Mouse (Mus musculus) forebrain, embryonic 15.5 days (tissue): ENCODE data around the gene Gm21319. TPM values are rescaled to one million over a fixed set of nuclear protein-coding genes. Genes with fewer than 3 reads are reported as not detected.
"Not testable (repeated sequence)": the region's sequence is repeated elsewhere in the genome, so short reads cannot be mapped to it uniquely, and the experiment has no call there.

Experiments
- ATAC-seq: fragments of 200-750 bp; cut with Nextera tagmentation; replicated peaks from 2 replicates; pipeline ENCODE4 v1.8.0; 2017; ENCODE audit warnings: mild to moderate bottlenecking, moderate TSS enrichment, moderate library complexity
- H3K27ac ChIP-seq: fragments of 300-500 bp; sonication (generic); replicated peaks from 2 replicates; pipeline ENCODE4 v1.5.1; 2015; ENCODE audit warnings: mild to moderate bottlenecking, inconsistent platforms
- H3K27me3 ChIP-seq: fragments of 300-500 bp; sonication (generic); 2 replicates; pipeline ENCODE4 v1.6.1; 2015; ENCODE audit warnings: inconsistent platforms
- H3K36me3 ChIP-seq: fragments of 300-500 bp; sonication (generic); 2 replicates; pipeline ENCODE4 v1.6.1; 2015; ENCODE audit warnings: mild to moderate bottlenecking, inconsistent platforms
- H3K4me1 ChIP-seq: fragments of 300-500 bp; sonication (generic); 2 replicates; pipeline ENCODE4 v1.6.1; 2015; ENCODE audit warnings: inconsistent platforms
- H3K4me2 ChIP-seq: fragments of 300-500 bp; sonication (generic); replicated peaks from 2 replicates; pipeline ENCODE4 v1.6.1; 2015; ENCODE audit warnings: mild to moderate bottlenecking, inconsistent platforms
- H3K4me3 ChIP-seq: fragments of 300-500 bp; sonication (generic); 2 replicates; pipeline ENCODE4 v1.5.1; 2015; ENCODE audit warnings: mild to moderate bottlenecking, inconsistent platforms
- H3K9ac ChIP-seq: fragments of 300-500 bp; sonication (generic); replicated peaks from 2 replicates; pipeline ENCODE4 v1.6.1; 2015; ENCODE audit warnings: mild to moderate bottlenecking, inconsistent platforms
- H3K9me3 ChIP-seq: fragments of 300-500 bp; sonication (generic); 2 replicates; pipeline ENCODE4 v1.6.1; 2016; ENCODE audit warnings: inconsistent platforms
- WGBS: fragments of 180-500 bp; shearing (Covaris S2); methylation state at CpG from one replicate; pipeline ENCODE4 v1.1.7; 2015; ENCODE audit warnings: mixed read lengths; 5-methylcytosine and 5-hydroxymethylcytosine counted together
- polyA plus RNA-seq: library from polyadenylated mRNA; unstranded; fragments of >200 nt; fragmentation: Nextera tagmentation; extraction: Ambion mirVana; gene quantifications from 2 replicates; pipeline ENCODE4 v1.2.1, GENCODE M21; 2015

Gene Gm21319
- not detected in 2 replicates for polyA plus RNA-seq

DNA sequence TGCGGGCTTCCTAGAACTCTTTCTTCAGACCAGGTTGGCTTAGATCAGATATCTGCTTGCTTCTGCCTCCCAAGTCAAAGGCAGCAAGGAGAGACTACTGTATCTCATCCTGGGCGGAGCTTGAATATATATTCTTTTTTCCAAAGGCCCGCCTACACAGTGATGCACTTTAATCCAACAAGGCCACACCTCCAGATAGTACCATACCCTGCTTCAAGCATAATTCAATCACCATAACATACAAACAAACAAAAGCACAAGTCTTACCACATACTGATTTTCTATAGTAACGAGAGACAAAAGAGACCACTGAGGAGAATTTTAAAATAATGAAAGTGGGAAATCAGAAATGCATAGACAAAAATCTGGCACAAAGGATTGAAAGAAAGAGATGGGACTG lies at the start of gene Gm21319:
TSS of gene Gm21319 (minus strand) at position 101 of the 400 bp plus-strand sequence.
- ATAC-seq = not testable (repeated sequence)

DNA sequence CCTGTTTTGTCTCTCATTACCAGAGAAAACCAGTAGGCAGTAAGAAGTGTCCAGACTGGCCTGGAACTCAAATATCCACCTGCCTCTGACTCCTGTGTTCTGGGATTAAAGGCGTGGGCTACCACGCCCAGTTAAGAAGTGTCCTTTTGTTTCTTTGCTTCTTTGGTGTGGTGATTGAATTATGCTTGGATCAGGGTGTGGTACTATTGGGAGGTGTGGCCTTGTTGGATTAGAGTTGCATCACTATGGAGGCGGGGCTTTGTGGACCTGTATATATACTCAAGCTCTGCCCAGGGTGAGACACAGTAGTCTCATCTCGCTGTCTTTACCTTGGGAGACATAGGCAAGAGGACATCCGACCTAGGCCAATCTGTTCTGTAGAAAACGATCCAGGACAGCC lies 40.7 kb upstream of the Gm21319 start, which contains the start of gene BB287469:
TSS of gene BB287469 (plus strand) at position 301 of the 400 bp plus-strand sequence.
- not testable (repeated sequence) for H3K4me3 ChIP-seq, H3K4me2 ChIP-seq, H3K4me1 ChIP-seq, H3K36me3 ChIP-seq, H3K27ac ChIP-seq, ATAC-seq, H3K9me3 ChIP-seq, H3K27me3 ChIP-seq, H3K9ac ChIP-seq
- 96% methylated on average over 5 of the region's 6 CpGs for WGBS

More for the DNA sequence above, at the start of gene Gm21319:
- not testable (repeated sequence) for H3K27ac ChIP-seq, H3K4me2 ChIP-seq, H3K4me3 ChIP-seq, H3K4me1 ChIP-seq, H3K9ac ChIP-seq, H3K27me3 ChIP-seq, H3K9me3 ChIP-seq, H3K36me3 ChIP-seq
- 93% methylated on average over 4 of the region's 4 CpGs for WGBS

DNA sequence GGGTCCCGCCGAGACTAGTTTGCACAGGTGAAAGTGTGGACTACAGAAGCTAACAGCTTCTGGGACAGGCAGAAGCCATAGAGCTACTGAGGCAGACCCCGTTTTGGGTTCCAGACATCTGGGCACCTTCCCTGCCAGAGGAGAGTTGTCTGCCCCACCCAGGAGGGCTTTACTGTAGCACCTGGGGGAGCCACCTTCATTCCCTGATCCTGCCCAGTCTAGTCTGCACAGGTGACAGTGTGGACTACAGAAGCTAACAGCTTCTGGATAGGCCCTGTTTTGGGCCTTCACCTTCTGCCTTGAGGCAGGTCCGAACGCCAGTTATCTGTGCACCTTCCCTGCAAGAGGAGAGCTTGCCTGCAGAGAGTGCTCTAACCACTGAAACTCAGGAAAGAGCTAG lies 22.4 kb upstream of the Gm21319 start:
- H3K9ac ChIP-seq, H3K4me2 ChIP-seq, H3K4me3 ChIP-seq, H3K4me1 ChIP-seq, H3K27ac ChIP-seq, H3K27me3 ChIP-seq, H3K36me3 ChIP-seq, ATAC-seq, H3K9me3 ChIP-seq: not testable (repeated sequence)
- 89% methylated on average over 5 of the region's 5 CpGs for WGBS

DNA sequence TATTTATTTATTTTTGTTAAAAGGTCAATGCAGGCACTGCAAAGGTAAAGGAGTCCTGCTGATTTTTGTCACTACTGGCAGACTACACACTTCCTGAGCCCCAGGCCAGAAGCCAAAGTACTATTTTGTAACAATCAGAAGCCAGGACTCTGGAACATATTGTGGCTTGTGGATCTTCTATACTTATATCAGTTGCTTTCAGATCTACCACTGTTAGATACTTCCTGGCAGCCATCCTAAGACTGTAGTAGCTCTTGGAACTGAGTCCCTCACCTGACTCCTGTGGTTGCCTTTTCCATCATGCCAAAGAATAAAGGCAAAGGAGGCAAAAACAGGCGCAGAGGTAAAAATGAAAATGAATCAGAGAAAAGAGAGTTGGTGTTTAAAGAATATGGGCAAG lies 19.7 kb upstream of the Gm21319 start, which contains the start of gene Gm21936:
TSS of gene Gm21936 (plus strand) at position 301 of the 400 bp plus-strand sequence.
- not testable (repeated sequence) for H3K4me1 ChIP-seq, H3K27ac ChIP-seq, H3K4me3 ChIP-seq, H3K4me2 ChIP-seq, H3K36me3 ChIP-seq, H3K27me3 ChIP-seq, H3K9ac ChIP-seq, ATAC-seq, H3K9me3 ChIP-seq
- WGBS = 95% methylated on average over 1 of the region's 1 CpGs

Other genes starting within 250 kb of the Gm21319 start
- not detected in 2 replicates for gene Oog1, start 173.1 kb downstream of the Gm21319 start, polyA plus RNA-seq
- not detected in 2 replicates for gene Gm4027, start 156.9 kb downstream of the Gm21319 start, polyA plus RNA-seq
- gene Gm16381, start 131.1 kb downstream of the Gm21319 start, polyA plus RNA-seq = not detected in 2 replicates
- not detected in 2 replicates for gene Gm21936, start 19.8 kb upstream of the Gm21319 start, polyA plus RNA-seq
- gene BB287469, start 40.8 kb upstream of the Gm21319 start, polyA plus RNA-seq = not detected in 2 replicates
- not detected in 2 replicates for gene Gm2001, start 66.6 kb upstream of the Gm21319 start, polyA plus RNA-seq
- gene Gm2016, start 98.3 kb upstream of the Gm21319 start, polyA plus RNA-seq = not detected in 2 replicates
- not detected in 2 replicates for gene Gm2022, start 119.6 kb upstream of the Gm21319 start, polyA plus RNA-seq
- not detected in 2 replicates for gene Gm2035, start 144.1 kb upstream of the Gm21319 start, polyA plus RNA-seq
- not detected in 2 replicates for gene Gm2042, start 178.3 kb upstream of the Gm21319 start, polyA plus RNA-seq
- not detected in 2 replicates for gene Gm2075, start 236.1 kb upstream of the Gm21319 start, polyA plus RNA-seq
- gene Gm6803, start 243.0 kb upstream of the Gm21319 start, polyA plus RNA-seq = not detected in 2 replicates